Mouse (Mus musculus) kidney, postnatal 36 days (tissue): ENCODE measurements around the gene Gm21797.
"Not testable (repeated sequence)": the region's sequence is repeated elsewhere in the genome, so short reads cannot be mapped to it uniquely, and the experiment has no call there.

Experiments used
- DNase-seq, 2 experiments: peaks; one replicate each; pipeline ENCODE4 v3.0.0; 2021 to 2022; ENCODE audit warnings: mixed read lengths in 2 of 2

The Gm21797 gene

DNA sequence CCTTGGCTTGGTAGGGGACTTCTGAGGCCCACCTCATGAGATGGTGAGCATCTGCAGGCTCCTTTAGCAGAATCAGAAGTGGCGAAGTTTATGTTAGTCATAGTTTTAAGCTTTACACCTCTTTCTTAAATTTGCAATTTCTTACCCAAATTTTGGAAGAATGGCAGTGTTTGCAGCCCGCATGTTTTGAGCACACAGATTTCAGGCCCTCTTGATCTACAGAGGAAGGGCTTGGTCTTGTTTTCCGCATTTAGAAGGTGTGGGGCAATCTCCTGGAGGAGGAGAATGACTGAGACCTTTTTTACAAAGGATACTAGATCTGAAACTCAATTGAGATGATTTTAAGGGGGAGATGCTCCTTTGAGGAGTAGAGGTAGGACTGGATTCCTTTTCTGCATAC, at the start of gene Gm21797:
Gene Gm21797 (minus strand): TSS at position 101 of the 400 bp plus-strand sequence.
- not testable (repeated sequence) for DNase-seq

DNA sequence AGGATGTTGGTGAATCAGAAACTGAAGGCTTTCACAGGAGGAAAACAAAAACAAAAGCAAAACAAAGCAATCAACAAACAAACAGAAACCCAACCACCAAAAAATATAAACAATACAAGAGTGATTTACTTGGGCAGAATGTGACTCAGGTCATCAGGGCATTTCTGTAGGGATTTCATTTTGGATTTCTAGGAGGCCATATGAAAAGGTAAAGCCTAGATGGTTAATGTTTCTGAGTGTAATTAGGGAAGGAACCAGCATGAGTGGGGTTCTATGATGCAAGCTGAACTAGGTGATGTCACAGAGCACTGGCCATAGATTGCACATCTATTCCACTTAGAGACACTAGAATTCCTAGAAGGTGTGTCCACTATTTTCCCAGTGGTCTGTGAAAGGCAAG, 29.0 kb upstream of the Gm21797 start, which contains the start of gene Gm20795:
Gene Gm20795 (plus strand): TSS at position 301 of the 400 bp plus-strand sequence.
- not testable (repeated sequence) for DNase-seq
